Mouse (Mus musculus) ES-Bruce4 (cell line): Measurements from ENCODE around the gene Sumo3.

Experiments used
- CTCF ChIP-seq: IDR thresholded peaks from one replicate; pipeline ENCODE4 v1.8.1; 2011; ENCODE audit warnings: low read depth, low read length
- EP300 ChIP-seq: IDR thresholded peaks from 2 replicates; pipeline ENCODE4 v1.6.1; 2011; ENCODE audit warnings: low read depth, low read length; ENCODE audit not compliant: insufficient read depth
- POLR2A ChIP-seq: IDR thresholded peaks from one replicate; pipeline ENCODE4 v1.8.1; 2011; ENCODE audit warnings: low read length; ENCODE audit not compliant: insufficient read depth

GRCm38 (mm10) chr10:77658286-77658994 lies 52.5 kb downstream of the Sumo3 start:
- TF ChIP-seq POLR2A (no peak), CTCF (no peak), EP300 (no peak)
